Mouse (Mus musculus) retina, adult 2 months (tissue): Measurements from ENCODE around the gene Them4.

Source experiments
- DNase-seq: peaks from one replicate; pipeline ENCODE4 v3.0.0-alpha.2; 2012; ENCODE audit warnings: low read depth, low spot score

Them4 gene

DNA sequence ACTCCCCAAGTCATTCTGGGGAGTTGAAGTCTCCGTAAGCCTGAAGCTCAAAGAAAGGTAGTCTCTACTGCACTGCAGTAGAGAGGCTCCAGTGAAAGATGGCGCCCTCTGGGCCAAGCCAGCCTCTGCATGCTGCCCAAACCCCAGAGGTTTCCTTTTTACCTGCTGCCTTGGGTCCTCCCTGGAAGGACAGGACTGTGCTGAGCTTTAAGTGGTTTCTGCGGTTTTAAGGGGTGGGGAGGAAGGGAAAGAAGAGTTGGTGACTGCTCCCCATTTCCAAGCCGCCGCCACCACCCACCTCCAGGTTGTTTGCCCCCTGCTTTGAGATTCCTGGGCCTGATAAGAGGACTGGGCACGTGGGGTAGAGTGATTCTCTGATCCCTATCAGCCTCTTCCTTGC lies 58.7 kb downstream of the Them4 start:
- no peak for DNase-seq

DNA sequence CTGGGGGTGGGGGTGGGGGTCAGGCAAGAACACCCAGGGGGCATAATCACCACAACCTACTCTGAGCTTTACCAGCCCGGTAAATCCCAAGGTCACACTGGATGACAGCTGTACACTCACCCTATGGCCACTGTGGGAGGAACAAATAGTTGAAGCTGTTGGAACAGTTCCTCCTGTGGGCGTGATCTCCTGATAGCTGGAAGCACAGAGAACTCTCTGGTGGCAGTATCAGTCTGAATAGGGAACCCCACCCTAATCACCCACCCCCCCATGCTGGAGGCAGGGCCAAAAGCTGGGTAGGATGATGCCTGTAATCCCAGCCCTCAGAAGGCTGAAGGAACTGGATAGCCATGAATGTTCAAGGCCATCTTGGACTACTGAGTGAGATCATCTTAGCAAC lies 59.8 kb downstream of the Them4 start:
- no peak for DNase-seq

DNA sequence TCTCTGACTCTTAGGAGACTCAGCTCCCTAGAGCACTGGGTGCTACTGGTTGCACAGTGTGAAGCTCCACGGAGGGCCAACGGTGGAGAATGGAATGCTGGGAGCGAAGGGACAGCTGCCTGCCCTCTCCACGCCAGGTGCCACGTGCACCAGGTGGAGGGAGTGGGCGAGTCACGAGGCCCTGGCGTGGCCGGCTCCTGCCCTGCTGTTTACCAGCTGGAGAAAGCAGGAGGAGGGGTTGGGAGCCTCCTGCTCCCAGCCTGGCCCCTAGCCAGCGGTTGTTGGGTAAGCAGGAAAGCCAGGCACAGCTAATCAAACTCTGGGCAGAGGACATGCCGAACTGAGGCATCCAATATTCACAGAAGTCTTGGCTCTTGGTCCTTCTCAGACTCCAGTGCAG lies 61.7 kb downstream of the Them4 start:
- peak; percentile 50 for DNase-seq

DNA sequence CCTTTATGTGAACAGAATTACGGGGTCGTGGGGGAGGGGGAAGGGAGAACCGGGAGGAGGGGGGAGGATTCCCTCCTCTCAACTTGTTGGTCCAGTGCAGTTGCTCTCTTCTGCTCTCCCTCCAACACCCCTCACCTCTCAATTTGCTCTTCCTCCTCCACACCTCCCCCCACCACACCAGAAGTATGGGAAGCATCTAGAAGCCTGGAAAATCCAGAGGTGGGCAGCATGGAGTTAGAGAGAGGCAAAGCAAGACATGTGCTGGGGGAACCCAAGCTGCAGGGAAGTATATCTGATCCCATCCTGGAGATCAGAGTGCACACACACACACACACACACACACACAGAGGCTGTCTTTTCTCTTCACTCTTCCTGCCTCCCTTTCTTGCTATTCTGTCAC lies 62.1 kb downstream of the Them4 start:
- no peak for DNase-seq

DNA sequence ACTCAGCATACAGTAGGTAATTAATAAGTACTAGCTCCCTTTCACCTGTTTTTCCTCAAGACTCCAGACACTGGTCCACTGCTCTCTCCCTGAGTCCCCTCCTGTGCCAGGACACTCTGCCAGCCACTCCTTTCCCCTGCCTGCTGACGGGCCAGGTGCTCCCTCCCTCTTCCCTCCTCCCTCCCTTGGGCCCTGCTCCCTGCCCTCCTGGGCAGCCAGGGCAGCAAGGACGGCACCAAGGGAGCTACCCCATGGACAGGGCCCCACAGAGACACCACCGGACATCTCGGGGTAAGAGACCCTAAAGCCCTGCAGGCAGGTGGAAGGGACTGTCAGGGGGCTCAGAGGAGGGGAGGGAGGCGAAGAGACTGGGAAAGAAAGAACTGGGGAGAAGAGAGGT lies 62.8 kb downstream of the Them4 start, which contains the start of gene Rorc:
Gene Rorc (plus strand): TSS at position 154 of the 400 bp plus-strand sequence.
- no peak for DNase-seq

DNA sequence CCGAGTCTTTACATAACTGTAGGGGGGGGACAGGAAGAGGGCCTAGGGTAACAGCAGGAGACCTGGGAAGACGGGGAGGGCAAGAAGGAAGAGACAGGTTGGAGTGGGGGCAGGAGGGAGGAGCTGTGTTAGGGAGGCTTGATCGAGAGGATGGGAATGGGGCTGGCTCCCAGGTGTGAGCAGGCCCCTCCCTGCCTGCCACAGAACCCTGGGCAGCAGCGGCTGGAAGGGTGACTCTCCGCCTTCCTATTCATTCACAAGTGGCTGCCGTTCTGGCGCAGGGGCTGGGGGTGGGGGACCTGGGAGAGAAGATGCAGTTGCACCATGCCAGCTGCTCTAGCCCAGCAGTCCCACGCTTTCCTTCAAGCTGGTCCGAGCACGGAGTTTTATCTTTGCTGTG lies 63.2 kb downstream of the Them4 start:
- no peak for DNase-seq

DNA sequence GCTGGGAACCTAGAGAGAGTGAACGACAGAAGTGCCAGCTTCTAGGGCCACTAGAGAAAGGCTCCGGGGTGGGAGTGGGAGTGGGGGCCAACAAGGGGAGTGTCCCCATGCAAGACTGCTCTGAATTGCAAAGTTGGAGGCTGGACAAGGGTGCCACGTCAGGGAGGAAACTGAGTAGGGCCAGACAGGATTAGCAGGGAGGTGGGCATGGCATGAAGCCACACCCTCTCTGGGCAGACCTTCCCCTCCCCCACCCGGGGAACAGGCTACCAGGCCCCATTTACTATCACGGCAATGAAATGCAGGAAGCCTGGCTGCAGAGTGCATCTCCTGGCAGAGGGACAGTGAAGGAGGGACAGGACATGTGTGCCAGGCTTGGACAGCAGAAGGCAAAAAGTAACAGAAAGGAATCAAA lies 63.7 kb downstream of the Them4 start:
- DNase-seq, result no peak

DNA sequence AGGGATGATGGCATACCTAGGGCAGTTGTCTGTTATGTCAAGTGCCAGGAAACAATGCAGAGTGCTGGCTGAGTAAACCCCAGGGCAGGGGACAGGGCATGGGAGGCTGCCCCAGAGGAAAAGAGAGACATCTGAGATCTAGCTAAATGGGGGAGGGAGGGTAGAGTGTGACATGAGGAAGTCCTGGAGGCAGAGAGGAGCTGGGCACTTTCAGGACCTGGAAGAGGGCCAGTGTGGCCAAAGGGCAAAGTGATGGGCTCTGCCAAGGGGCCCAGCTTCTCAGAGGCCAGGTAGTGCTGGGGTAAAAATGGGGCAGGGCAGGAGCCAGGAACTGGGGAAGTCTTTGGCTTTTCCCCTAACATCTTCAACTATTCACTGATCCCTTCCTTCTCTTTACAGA lies 64.7 kb downstream of the Them4 start:
- no peak for DNase-seq

DNA sequence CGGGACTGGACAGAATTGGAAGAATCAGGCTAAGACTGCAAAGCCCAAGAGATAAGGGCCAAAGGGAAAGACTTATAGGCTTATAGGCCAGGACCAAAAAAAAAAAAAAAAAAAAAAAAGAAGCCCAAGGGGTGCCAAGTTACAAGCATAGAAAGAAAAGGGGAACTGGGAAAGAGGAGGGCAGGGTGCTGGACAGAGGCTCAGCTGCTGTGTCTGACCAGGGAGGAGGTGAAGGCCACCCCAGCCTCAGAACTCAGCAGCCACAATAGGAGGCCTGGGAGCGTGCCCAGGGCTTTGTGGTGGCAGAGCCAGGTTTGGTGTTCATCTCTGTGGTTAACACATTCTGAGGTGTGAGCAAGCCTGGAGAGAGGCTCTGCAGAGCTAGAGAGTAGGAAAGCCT lies 65.3 kb downstream of the Them4 start:
- no peak for DNase-seq

DNA sequence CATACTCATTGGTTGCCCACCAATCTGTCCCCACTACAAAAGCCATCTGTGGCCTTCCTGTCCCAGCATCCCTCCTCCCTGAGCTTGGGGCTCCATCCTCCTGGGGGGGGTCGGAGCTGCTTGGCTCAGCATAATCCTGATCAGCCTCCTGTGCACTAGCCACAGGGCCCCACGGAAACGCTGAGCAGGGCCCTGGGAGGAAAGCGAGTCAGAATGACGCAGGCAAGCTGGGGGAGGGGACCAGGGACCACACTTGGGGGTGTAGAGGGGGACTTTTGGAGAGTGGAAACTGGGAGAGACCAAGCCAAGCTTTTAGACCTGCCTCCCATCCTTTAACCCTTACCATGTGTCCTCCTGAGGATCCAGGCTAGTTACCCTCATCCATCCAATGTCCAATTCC lies 66.0 kb downstream of the Them4 start:
- DNase-seq, result no peak

DNA sequence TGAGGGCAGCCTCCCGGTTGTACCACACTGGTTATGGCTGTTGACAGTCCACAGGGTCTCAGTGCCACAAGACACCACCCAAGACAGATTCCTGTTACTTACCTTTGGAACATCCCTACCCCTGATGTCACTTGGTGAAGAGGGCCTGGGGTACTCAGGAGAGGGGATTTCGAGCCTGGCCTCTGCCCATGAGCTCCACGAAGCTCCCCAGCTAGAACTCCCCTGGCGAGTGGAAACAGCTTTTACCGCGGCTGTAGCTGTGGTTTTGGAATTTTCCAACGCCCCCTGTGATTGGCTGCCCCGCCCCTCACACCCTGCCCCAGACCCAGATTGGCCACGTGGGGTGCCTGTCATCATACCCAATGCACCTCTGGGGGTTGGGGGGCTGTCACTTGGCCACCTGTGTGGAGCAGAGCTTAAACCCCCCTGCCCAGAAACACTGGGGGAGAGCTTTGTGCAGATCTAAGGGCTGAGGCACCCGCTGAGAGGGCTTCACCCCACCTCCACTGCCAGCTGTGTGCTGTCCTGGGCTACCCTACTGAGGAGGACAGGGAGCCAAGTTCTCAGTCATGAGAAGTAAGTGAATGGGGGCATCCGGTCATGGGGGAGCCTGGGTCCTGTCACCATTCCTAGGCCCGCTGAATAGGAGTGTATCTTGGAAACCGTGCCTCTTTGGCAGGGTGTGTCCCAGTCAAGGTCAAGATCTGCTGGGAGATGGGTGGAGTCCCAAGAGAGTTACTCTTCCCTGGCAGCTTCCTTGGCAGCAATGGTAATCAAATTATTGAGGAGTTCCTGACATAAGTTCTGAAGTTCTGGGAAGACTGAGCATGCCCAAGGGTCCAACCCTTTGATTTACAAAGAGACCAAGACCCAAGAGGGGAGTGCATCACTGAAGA lies 67.4 kb downstream of the Them4 start:
- no peak for DNase-seq

DNA sequence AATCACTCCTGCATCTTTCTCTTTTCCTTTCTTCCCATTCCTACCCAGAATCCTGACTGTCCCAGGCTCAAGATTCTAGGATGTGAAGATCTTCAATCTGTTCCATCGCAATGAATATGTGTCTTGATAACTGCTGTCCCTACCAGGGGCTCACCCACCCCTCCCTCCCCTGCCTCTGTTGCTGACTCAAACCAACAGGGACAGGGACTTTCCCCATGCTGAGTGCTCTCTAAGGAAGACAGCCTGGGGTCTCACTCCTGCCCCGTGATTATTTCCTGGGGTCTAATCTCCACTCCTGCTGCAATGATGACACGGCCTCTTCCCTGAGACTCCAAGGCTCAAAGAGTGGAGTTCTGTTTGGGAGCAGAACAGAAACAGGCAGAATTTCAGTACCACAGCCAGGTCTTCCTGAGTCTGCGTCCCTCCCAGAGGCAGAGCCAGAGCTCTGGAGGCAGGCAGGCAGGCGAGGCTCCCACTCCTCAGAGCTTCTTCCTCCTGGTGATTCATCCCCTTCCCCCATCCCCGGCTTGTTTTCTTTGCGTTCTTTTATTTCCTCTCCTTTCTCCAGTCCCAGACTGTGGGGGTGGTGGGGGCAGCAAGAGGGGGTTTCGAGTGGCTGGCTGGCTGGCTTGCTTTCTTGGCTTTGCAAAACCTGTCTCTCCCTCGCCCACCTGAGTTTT lies 70.1 kb downstream of the Them4 start:
- no peak for DNase-seq
